In genomic region chr16:13667878-13668343, GRCm38 (mm10) we compare ENCODE assay signal across 8 mouse cellular contexts. TPM values are rescaled to one million over a fixed set of nuclear protein-coding genes. Genes with fewer than 3 reads are reported as not detected.
DNase-seq lines count a peak whose midpoint lies in the region; ATAC-seq and TF ChIP-seq lines count a peak whose summit lies in the region.

TSS of gene Parn (minus strand) at chr16:13668170.

- peak; percentile 82 for TF ChIP-seq POLR2A in bone marrow, adult 2 months (IDR thresholded peaks at IDR 0.05; ENCODE audit: borderline replicate concordance, control insufficient read depth, low read depth, low read length)

- WGBS in bone marrow, adult 2 months: under 1% methylated on average over 35 of the region's 35 CpGs
- 0% methylated on average over 35 of the region's 35 CpGs for WGBS in embryonic facial prominence, embryonic 15.5 days
- WGBS in kidney, embryonic 14.5 days: under 1% methylated on average over 35 of the region's 35 CpGs
- WGBS in limb, embryonic 15.5 days: under 1% methylated on average over 35 of the region's 35 CpGs

- peak within 1 kb of the TSS; percentile 49; the same call in 1 of the 2 replicates for H3K27ac ChIP-seq in bone marrow, adult 2 months (ENCODE audit: control insufficient read depth, insufficient read depth, low read depth, low read length, poor library complexity)
- H3K27ac ChIP-seq in embryonic facial prominence, embryonic 15.5 days (replicated peaks): peak within 1 kb of the TSS; percentile 84
- H3K27ac ChIP-seq in kidney, embryonic 14.5 days (ENCODE audit: low read depth, low read length): peak within 1 kb of the TSS; percentile 47; the same call in 1 of the 2 replicates
- peak within 1 kb of the TSS; percentile 84 for H3K27ac ChIP-seq in limb, embryonic 15.5 days

- ATAC-seq in embryonic facial prominence, embryonic 15.5 days (ENCODE audit: insufficient number of reproducible peaks, low FRiP score, low TSS enrichment, low read depth): peak; percentile 88
- peak; percentile 90 for ATAC-seq in kidney, embryonic 14.5 days (ENCODE audit: low FRiP score, low TSS enrichment)
- ATAC-seq in limb, embryonic 15.5 days (ENCODE audit: insufficient number of reproducible peaks, low FRiP score, low TSS enrichment, low read depth): peak; percentile 83

- peak; percentile 93 for DNase-seq in 416B (ENCODE audit: low read depth)
- peak; percentile 92 to 94 for DNase-seq in heart, adult 9 months (ENCODE audit: low spot score in 2 of 2)
- peak; percentile 83 to 93 for DNase-seq in monocyte, adult 2 months (ENCODE audit: low read depth in 1 of 2, low spot score in 2 of 2)
- DNase-seq in spleen, postnatal 36 days (ENCODE audit: low spot score in 2 of 2): peak; percentile 94 to 95

- TF ChIP-seq CTCF in bone marrow, adult 2 months (IDR thresholded peaks at IDR 0.05; ENCODE audit: control insufficient read depth, insufficient read depth, low read length): no peak

- H3K36me3 ChIP-seq in embryonic facial prominence, embryonic 15.5 days: peaks cover 26% of the 10 kb centered on the region
- H3K36me3 ChIP-seq in kidney, embryonic 14.5 days (ENCODE audit: control insufficient read depth, insufficient read depth, low read length): peaks cover 11% of the 10 kb centered on the region
- H3K36me3 ChIP-seq in limb, embryonic 15.5 days: peaks cover 21% of the 10 kb centered on the region

- H3K4me3 ChIP-seq in bone marrow, adult 2 months (replicated peaks; ENCODE audit: control insufficient read depth, low read depth, low read length): peak within 1 kb of the TSS; percentile 92
- peak within 1 kb of the TSS; percentile 80 for H3K4me3 ChIP-seq in embryonic facial prominence, embryonic 15.5 days (replicated peaks)
- H3K4me3 ChIP-seq in kidney, embryonic 14.5 days (ENCODE audit: low read length): peak within 1 kb of the TSS; percentile 78
- H3K4me3 ChIP-seq in limb, embryonic 15.5 days: peak within 1 kb of the TSS; percentile 80

- H3K27me3 ChIP-seq in embryonic facial prominence, embryonic 15.5 days: no peaks in the 10 kb centered on the region
- no peaks in the 10 kb centered on the region for H3K27me3 ChIP-seq in kidney, embryonic 14.5 days (ENCODE audit: control insufficient read depth, insufficient read depth, low read length)
- H3K27me3 ChIP-seq in limb, embryonic 15.5 days: no peaks in the 10 kb centered on the region

- H3K9ac ChIP-seq in embryonic facial prominence, embryonic 15.5 days: peak within 1 kb of the TSS; percentile 68
- peak within 1 kb of the TSS; percentile 81 for H3K9ac ChIP-seq in kidney, embryonic 14.5 days (ENCODE audit: low read depth, low read length)
- H3K9ac ChIP-seq in limb, embryonic 15.5 days: peak within 1 kb of the TSS; percentile 77

- H3K9me3 ChIP-seq in embryonic facial prominence, embryonic 15.5 days (replicated peaks): no peaks in the 10 kb centered on the region
- H3K9me3 ChIP-seq in kidney, embryonic 14.5 days (ENCODE audit: control insufficient read depth, low read length): no peaks in the 10 kb centered on the region
- H3K9me3 ChIP-seq in limb, embryonic 15.5 days: no peaks in the 10 kb centered on the region

- peak within 1 kb of the TSS; percentile 74 for H3K4me2 ChIP-seq in embryonic facial prominence, embryonic 15.5 days (replicated peaks)
- H3K4me2 ChIP-seq in kidney, embryonic 14.5 days (replicated peaks; ENCODE audit: low read depth, low read length): peak within 1 kb of the TSS; percentile 82
- H3K4me2 ChIP-seq in limb, embryonic 15.5 days: peak within 1 kb of the TSS; percentile 77

- peaks cover 2% of the 10 kb centered on the region; the same call in 1 of the 2 replicates for H3K4me1 ChIP-seq in bone marrow, adult 2 months (ENCODE audit: control insufficient read depth, insufficient read depth, low read length)
- peaks cover 18% of the 10 kb centered on the region for H3K4me1 ChIP-seq in embryonic facial prominence, embryonic 15.5 days
- H3K4me1 ChIP-seq in kidney, embryonic 14.5 days (ENCODE audit: control insufficient read depth, insufficient read depth, low read length): peaks cover 4% of the 10 kb centered on the region; the same call in 1 of the 2 replicates
- H3K4me1 ChIP-seq in limb, embryonic 15.5 days: peaks cover 12% of the 10 kb centered on the region

RNA-seq across cellular contexts. Expression of gene Parn, which starts in this region (rescaled TPM):
- polyA plus RNA-seq in bone marrow, adult 2 months (2011; ENCODE audit: insufficient read depth, insufficient read length, low replicate concordance, missing spikeins): 6.3 and 9.0 TPM in 2 replicates
- polyA plus RNA-seq in embryonic facial prominence, embryonic 15.5 days (2015; fragmentation: Nextera tagmentation; extraction: Ambion mirVana): 41.4 and 42.5 TPM in 2 replicates
- polyA plus RNA-seq in kidney, embryonic 14.5 days (2014; fragmentation: Nextera tagmentation; extraction: Ambion mirVana): 25.6 and 42.1 TPM in 2 replicates
- 39.6 and 41.4 TPM in 2 replicates for polyA plus RNA-seq in limb, embryonic 15.5 days (2015; fragmentation: Nextera tagmentation; extraction: Ambion mirVana)

Comparison
In these comparisons a context has a peak if more than half of its experiments do, and no peak if none do; other contexts are left out.
1. Peak in every context shown above with its lines: DNase-seq, ATAC-seq, H3K4me3 ChIP-seq and H3K27ac ChIP-seq.